Mouse (Mus musculus): ENCODE measurements around the gene Ascl3.

The Ascl3 gene

GRCm38 (mm10) chr7:109710069-109710468 is 21.5 kb downstream of the Ascl3 start:
- no peak for DNase-seq (ENCODE audit: low spot score)

GRCm38 (mm10) chr7:109708961-109709382 is 22.6 kb downstream of the Ascl3 start:
- no peak for DNase-seq (ENCODE audit: low spot score)

GRCm38 (mm10) chr7:109707023-109707785 is 24.3 kb downstream of the Ascl3 start:
- no peak for DNase-seq (ENCODE audit: low spot score)

- DNase-seq (ENCODE audit: low spot score): no peak
Measured at GRCm38 (mm10) chr7:109704461-109704860, 27.1 kb downstream of the Ascl3 start.

GRCm38 (mm10) chr7:109704016-109704377 is 27.5 kb downstream of the Ascl3 start:
- DNase-seq (ENCODE audit: low spot score): no peak

GRCm38 (mm10) chr7:109703190-109704015 is 28.1 kb downstream of the Ascl3 start, which contains the start of the genes St5 and Akip1:
TSS of gene St5 (minus strand) at chr7:109703605.
TSS of gene Akip1 (plus strand) at chr7:109703690.
- peak; percentile 100 for DNase-seq (ENCODE audit: low spot score)

GRCm38 (mm10) chr7:109702721-109703120 is 28.8 kb downstream of the Ascl3 start:
- DNase-seq (ENCODE audit: low spot score): no peak

GRCm38 (mm10) chr7:109700213-109700612 is 31.3 kb downstream of the Ascl3 start:
- DNase-seq (ENCODE audit: low spot score): no peak

- no peak for DNase-seq (ENCODE audit: low spot score)
Measured at GRCm38 (mm10) chr7:109695339-109695726, 36.2 kb downstream of the Ascl3 start.

GRCm38 (mm10) chr7:109694576-109695338 is 36.8 kb downstream of the Ascl3 start:
- DNase-seq (ENCODE audit: low spot score): no peak

GRCm38 (mm10) chr7:109690961-109691360 is 40.6 kb downstream of the Ascl3 start:
- no peak for DNase-seq (ENCODE audit: low spot score)

GRCm38 (mm10) chr7:109690101-109690500 is 41.4 kb downstream of the Ascl3 start:
- no peak for DNase-seq (ENCODE audit: low spot score)

- no peak for DNase-seq (ENCODE audit: low spot score)
Measured at GRCm38 (mm10) chr7:109686585-109687128, 44.9 kb downstream of the Ascl3 start.

GRCm38 (mm10) chr7:109680879-109681278 is 50.6 kb downstream of the Ascl3 start:
- DNase-seq (ENCODE audit: low spot score): no peak

- no peak for DNase-seq (ENCODE audit: low spot score)
Measured at GRCm38 (mm10) chr7:109680284-109680683, 51.2 kb downstream of the Ascl3 start.

Data from testis, postnatal 10 days (tissue).